Mouse (Mus musculus) layer of hippocampus, adult 18-20 months (tissue): ENCODE measurements around the gene Atp10a. TPM values are rescaled to one million over a fixed set of nuclear protein-coding genes. Genes with fewer than 3 reads are reported as not detected.

Experiments
- DNase-seq, 2 experiments: peaks; one replicate each; pipeline ENCODE4 v3.0.0; 2022; ENCODE audit warnings: low spot score in 2 of 2
- total RNA-seq, 2 experiments: library from RNA; stranded (reverse); gene quantifications; 2 replicates each; pipeline ENCODE4 v1.2.3; 2021

Gene Atp10a
- total RNA-seq, 2 experiments from 2014 or later = 6.0 to 7.2 TPM

DNA sequence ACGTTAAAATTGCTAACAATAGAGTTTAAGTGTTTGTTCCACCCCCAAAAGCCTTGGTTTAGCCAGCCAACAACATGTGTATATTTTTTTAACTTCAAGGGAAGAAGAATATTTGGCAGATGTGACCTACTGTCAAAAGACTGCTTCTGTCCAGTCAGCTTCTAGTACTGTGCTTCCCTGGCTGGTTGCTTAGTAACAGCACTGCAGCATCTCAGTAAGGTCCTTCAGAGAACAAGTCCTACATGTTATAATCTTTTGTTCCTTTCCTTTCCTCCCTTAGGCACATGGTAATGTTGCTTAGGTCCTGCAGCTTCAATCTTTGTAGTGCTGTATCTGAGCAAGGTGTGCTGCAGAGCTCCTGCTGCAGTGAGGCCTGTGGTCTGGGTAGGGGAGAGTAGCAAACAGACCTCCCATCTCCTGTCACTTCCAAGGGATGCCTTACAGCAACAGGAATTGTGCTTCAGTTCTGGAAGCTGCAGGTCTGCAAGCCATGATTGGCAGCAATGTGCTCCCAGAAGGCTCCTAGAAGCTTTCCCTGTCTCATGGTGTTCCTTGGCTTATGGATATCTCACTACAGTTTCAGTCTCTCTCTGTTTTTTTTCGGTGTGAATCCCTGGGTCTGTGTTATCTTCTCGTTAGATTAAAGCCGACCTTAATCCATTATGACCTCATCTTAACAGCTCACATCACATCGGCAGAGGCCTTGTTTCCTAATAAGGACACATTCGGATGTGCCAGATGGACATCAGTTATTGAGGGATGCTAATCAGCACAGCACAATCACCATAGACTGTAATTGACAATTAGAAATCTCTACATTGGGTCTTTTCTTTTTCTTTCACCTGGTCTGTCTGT is 34.3 kb downstream of the Atp10a start:
- no peak for DNase-seq

- no peak for DNase-seq
Observed at GRCm38 (mm10) chr7:58690997-58691596, 35.1 kb downstream of the Atp10a start.

GRCm38 (mm10) chr7:58692704-58693103 is 36.7 kb downstream of the Atp10a start:
- DNase-seq = no peak

DNA sequence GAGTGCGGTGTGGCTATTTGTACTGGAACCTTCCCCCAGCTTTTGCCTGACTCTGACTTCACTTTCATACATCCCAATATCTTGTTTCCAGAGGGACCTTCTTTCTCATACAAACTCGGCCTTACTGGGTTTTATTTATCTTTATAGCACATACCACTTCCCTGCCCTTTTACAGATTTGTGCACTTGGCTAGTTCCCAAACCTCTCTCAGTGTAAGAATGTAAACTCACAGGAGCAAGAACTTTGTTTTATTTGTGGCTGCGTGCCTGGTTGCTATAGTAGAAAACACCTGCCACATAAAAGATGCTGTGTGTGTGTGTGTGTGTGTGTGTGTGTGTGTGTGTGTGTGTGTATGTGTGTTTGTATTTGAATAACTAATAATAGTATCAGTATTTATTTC is 37.4 kb downstream of the Atp10a start:
- DNase-seq = no peak

DNA sequence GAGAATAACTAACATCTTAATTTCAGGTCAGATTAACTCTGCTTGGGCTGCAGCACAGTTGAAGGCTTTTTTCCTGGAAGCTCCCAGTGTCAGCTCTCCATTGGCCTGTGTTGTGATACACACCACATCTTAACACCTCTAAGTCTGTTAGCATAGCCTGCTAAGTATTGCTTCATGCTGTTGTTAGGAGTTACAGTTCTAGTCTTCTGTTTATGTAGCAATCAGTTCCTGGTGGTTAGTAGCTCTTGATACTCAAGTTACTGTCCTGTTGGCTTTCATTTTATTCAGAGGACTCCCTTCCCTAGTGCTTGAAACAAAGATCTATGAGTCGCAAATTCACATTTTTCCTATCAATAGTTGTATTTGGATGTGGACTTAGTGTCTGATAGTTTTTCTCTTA is 39.7 kb downstream of the Atp10a start:
- DNase-seq = no peak

- DNase-seq = no peak
Observed at GRCm38 (mm10) chr7:58697092-58697491, 41.1 kb downstream of the Atp10a start.

DNA sequence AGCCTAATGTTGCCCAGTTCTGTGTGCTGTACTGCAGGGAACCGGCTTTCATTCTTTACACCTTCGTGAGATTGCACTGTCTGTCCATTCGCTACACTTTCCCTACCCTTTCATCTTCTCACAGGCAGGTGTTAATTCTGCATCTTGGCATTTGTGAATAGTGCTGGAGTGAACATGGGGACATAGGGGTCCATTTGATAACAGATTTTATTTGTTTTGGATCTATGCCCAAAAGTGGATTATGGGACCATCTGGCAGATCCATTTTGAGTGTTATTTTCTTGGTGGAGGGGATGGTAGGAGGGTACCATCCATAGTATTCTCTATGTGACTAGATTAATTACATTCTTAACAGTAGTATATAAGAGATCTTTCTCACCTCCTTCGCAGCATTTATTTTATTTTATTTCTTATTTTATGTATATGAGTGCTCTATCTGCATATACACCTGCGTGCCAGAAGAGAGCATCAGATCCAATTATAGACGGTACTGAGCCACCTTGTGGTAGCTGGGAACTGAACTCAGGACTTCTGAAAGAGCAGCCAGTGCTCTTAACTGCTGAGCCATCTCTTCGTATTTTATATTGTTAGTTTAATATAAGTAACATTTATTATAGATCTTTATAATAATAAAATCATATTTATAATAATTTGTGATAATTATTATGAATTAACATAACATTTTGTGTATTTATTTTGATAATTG is 42.9 kb downstream of the Atp10a start:
- no peak for DNase-seq

- no peak for DNase-seq
Observed at GRCm38 (mm10) chr7:58701311-58701710, 45.3 kb downstream of the Atp10a start.

GRCm38 (mm10) chr7:58705158-58705557 is 49.2 kb downstream of the Atp10a start:
- no peak for DNase-seq

GRCm38 (mm10) chr7:58709306-58709705 is 53.3 kb downstream of the Atp10a start:
- no peak for DNase-seq

GRCm38 (mm10) chr7:58710312-58710711 is 54.3 kb downstream of the Atp10a start:
- no peak for DNase-seq

DNA sequence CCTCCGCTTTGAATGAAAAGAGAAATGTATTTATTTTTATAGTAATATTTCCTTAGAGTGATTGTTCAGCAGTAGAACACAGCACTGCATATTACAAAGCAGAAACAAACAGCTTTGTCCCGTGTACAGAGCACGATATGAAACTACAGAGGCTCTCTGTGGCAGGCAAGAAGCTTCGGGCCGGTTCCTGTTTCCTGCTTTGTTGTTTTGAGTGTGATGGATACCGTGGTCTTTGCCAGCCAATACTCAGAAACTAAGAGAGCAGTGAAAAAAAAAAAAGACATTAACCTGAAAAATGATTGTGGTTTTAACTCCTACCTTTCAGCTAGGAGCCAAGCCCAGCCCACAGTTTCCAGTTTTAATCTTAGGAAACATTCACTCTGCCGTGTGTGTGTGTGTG is 55.8 kb downstream of the Atp10a start:
- no peak for DNase-seq

DNA sequence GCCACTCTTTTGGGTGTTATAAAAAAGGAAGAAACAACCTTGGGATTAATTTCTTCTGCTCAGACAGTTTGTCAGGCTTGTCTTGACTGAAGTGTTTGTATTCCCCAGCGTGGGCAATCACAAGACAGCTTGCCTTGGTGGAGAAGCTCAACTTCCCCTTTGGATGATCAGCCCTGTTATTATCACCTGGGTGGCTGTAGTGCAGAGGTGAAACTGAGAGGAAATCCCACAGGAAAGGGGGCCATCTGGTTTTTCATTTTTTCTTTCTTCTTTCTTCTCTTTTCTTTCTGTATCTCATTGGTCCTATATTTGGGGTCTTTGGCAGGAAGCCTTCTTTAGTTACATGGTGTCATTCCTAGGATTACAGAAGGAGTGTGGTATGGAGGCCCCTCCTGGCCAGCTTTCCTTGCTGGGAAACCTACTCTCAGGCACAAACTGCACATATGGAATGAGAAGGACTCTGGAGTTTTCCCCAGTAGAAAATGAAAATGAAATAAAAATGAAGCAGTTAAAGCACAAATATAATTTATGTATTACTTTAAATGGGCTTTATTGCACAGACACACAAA is 59.7 kb downstream of the Atp10a start:
- no peak for DNase-seq

- no peak for DNase-seq
Observed at GRCm38 (mm10) chr7:58716626-58717025, 60.7 kb downstream of the Atp10a start.

DNA sequence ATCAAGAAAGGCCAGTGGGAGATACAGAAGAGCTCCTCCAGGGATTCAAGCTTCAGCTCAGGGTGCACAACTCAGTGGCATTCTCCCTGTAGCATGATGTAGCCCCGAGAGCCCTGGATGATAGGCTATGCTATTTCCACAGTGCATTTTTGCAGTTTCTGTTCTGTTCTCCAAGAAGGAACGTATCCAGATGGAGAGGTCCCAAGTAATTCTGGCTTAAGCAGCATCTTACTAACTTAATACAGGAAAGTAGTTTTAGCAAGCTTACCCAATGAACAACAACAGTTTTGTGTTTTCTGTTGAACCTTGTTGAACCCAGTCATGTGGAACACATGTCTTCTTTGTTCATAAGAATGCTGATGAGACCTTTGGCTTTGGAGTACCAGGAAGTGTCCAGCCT is 62.6 kb downstream of the Atp10a start:
- no peak for DNase-seq

- DNase-seq = no peak
Observed at GRCm38 (mm10) chr7:58719218-58719938, 63.4 kb downstream of the Atp10a start.

DNA sequence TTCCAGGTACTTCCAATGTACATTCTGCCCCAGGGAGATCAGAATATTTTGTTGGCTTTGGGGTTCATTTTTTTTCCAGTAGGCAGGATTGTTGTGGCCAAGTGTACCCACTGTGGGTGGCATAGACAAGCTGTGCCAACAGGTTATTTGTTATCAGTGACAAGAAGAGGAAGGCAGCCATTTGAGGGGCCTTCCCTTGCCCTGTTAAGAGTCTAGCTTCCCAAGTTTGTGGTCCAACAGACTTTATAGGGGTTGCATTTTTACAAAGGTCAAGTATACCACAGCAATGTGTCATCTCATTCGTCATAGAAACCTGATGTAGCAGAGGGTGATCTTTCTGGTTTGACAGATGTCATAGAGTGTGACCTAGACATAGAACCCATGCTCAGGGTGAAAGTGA is 66.3 kb downstream of the Atp10a start:
- no peak for DNase-seq

- peak; percentile 69 to 89 for DNase-seq
Observed at GRCm38 (mm10) chr7:58730201-58730600, 74.2 kb downstream of the Atp10a start.

DNA sequence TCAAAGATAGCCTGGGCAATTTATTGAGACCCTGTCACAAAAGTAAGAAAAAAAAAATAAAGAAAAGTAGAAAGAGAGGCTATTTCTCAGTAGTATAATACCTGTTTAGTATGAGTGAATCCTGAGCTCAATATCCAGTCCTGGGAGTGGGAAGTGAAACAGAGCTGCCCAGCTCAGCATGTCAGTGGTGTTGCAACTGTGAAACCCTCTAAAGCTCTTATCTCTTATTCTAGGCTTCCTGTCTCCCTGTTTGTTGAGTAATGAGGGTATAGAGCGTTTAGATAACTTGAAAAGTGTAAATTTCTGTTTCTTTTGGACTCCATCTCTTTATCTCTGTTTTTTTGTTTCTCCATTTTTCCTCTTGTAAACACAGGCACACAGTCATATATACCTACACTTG is 74.9 kb downstream of the Atp10a start:
- DNase-seq = no peak

DNA sequence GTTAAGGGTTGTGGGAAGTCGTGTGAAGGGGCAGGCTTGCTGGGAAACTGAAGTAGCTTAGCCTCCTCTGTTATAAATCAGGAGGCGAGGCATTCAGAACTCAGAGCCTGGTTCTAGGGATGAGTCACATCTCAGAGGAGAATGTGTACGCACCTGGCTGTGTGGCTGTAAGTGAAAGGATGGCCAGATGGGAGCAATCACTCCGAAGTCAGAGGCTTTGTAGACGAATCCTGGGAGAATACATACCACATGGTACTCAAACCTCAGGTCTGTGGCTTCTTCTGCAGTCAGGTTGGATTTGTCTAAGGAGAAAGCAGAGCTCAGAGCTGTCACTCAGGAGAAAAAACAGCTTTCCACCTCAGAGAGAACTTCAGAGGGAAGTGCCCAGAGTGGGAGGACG is 76.4 kb downstream of the Atp10a start:
- no peak for DNase-seq

GRCm38 (mm10) chr7:58733490-58733901 is 77.5 kb downstream of the Atp10a start:
- DNase-seq = no peak
